Mouse (Mus musculus) right cerebral cortex, postnatal 14 days (tissue): ENCODE data around the gene Zgpat.

Source experiments
- DNase-seq: peaks from one replicate; pipeline ENCODE4 v3.0.0; 2022

Gene Zgpat

DNA sequence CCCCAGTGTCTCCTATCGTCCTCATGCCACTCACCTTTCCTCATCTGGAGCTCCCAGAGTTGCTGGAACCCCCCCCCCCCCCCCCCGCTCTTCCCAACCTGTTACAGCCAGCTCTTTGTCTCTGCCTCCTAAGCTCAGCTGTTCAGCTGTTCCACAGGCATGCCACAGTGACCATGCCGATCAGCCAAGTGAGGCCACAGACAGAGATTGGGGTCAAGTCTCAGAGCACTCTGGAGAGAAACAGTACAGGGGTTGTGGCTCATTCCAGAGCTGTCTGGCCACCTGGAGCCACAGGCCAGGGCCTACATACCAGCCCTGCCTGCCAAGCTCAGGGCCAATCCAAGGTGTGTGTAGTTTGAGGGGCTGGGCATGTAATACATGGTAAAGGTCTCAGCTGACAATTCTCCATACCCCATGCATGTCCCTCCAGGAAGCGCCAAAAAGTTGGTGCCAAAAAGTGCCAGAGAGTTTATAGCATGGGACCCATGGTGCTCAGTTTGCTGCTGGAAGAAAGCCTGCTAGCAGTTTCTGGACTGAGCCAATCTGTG, 22.0 kb downstream of the Zgpat start:
- no peak for DNase-seq

DNA sequence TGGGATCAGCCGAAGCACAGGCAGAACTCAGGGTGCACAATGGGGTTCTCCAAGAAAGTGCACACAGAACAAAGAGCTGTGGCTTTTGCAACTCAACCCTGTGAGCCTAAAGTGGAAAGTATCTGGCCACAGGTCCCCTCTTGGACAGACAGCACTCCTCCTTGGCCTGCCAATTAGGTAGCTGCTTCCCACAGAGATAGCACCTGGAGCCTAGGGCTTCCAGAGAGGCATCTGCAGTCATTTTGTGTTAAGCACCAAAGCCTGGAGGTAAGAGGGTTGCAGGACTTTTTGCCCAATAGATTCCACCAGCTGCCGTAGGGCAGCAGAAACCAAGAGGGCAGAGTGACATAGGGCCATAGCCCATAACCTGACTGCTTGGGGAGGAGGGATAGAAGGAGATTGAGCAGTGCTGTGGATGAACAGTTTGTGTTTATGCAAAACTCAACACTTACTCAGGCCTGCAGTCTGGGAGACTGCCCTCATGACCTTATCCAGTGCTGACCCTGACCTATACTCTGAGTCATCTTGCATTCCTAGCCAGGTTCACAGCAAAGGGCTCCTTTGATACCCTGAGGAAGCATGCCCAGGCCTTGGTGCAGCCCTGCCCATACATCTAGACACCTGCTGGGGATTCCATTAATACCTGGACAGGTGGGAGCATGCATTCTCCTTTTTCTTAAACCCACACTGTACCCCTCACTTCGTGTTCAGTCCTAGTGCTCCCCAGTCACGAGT, 25.6 kb downstream of the Zgpat start:
- DNase-seq = no peak

DNA sequence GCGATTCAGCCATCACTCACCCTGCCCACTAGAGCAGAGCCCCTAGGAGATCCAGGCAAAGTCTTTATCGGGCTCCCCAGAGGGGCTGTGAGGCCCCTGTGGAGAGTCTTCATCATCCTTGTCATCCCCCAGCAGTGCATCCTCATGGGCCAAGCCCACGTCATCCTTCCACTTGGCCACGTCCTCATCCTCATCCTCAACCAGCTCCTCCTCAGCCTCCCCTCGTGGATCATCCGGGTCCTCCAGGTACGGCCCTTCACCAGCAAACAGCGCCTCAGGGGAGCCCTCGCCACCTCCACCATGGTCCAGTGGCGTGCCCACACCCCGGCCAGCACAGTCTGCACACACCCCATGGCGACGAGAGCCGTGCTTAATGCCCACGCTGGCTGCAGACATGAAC, 26.3 kb downstream of the Zgpat start:
- no peak for DNase-seq

DNA sequence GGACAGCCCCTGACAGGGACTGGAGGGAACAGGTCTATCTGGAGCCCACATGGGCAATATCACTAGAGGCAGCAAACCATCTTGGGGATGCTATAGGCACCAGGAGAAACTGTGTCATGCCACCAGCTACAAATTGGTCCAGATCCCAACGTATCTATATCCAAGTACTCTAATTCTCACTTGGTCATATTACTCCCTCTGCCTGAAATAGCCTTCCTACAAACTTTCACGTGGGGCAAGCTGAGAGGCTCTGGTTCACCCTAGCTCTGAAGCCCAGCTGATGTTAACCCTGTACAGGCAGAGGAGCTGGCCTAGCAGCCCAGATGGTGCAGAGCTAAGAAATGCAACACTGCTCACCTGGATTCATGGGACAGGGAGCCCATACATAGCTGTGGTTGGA, 26.8 kb downstream of the Zgpat start:
- DNase-seq = no peak

DNA sequence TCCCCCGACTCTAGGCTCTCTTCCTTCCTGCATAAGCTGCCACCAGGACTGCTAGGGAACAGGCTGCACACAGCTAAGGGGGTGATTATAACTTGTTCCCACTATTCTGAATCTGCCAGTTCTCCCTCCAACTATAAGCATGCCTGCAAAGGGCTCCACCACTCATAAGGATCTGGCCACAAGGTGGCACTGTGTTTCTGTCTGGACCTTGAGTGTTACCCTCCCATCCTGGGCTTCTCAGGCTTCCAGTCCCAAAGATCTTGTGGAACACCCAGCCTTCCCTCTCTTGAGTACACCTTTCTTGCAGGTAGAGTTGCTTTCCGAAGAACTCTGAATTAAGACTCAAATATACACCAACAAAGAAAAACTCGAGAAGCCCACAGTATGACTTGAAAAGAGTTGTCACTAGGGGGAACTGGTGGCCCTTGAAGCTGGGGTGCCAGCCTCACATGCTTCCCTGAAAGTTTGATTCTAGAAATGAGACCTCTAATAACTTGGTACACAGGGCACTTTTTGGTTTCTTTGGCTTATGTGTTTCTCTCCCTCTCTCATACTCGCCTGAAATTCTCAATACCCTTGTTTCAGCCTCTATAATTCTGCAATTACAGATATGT, 28.0 kb downstream of the Zgpat start:
- DNase-seq = peak; percentile 91

DNA sequence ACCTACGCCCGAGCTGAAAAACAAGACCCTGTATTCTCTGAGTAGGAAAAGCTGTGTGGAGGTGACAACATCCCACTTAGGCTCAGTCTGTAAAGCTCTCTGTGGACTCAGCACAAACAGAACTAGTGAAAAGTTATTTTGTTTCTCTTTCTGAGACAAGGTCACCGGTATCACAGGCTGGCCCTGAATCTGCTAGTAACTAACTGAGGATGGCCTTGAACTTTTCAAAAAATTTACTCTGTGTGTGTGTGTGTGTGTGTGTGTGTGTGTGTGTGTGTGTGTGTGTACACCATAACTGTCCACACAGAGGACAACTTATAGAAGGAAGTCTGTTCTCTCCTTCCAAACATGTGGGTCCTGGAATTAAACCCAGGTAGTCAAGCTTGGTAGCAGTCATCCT, 29.4 kb downstream of the Zgpat start:
- DNase-seq = no peak

DNA sequence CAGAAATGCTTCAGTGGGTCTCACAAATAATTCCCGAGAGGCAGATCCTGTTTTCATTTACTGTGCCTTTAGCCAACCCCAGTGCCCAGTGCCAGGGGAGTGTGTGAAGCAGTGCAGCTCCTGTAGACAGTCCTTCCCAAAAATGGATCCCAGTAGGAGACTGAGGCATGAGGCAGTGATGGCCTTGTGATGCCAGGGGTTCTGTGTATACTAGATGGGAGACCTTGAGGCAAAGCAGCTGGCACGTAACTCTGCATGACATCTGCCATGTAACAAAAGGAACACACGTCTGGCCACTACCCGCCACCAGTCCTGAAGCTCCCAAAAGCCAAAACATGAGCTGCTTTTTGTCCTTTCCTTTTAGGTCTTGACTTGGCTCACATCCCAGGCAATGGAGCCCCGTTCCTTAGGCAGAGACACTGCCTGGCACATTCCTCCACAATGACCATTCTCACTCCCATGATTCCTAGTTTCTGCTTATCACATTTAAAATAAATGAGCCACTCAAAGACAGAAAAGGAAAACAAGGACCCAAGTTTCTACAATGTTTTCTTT, 32.6 kb downstream of the Zgpat start:
- no peak for DNase-seq

DNA sequence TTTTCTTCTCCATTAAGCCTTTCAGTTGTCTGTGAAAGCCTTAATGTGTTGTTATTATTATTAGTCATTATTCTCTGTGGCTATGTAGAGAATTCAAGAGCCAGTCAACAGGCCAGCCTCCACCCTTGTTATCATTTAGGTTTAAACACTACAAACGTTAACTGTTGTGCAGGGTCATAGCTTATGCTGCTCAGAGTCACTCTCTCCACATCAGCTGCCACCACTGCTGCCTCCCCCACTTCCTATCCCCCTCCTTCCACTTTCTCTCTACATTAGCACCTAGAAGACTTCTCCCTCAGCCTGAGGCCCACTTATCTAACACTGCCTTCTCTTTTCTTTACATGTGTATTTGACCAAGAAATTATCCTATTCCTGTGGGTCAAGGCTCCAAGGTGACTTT, 36.8 kb downstream of the Zgpat start:
- no peak for DNase-seq

DNA sequence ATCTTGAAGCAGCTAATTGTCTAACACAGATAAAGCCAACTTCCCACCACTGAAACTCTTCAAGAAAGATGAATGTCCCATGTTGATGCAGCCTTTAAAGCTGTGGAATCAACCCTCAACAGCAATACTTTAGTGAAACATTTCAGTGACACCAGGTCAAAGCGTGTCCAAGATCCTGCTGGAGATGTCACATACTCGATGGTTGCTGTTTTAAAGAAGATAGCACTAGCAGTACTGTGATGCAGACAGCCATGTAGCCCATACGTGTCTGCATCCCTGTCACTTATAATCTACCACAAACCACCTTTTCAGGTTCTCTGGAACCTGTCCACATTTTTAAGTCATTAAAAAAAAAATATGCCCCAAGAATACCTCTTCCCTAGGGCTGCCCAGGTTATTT, 39.0 kb downstream of the Zgpat start:
- no peak for DNase-seq

DNA sequence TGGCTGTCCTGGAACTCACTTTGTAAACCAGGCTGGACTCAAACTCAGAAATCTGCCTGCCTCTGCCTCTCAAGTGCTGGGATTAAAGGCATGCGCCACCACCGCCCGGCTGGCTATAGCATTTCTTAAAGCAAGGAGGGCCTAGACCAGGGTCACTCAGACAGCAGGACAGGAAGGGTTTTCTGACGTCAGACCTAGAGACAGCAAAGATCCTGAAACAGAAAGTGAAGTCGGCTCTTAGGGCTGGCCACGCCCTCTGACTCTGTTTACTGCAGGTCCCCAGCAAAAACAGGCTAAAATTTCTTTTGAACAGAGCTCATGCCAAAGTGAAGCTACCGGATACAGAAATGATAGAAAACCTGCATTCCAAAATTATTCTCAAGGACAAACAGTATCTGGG, 44.9 kb downstream of the Zgpat start:
- no peak for DNase-seq

DNA sequence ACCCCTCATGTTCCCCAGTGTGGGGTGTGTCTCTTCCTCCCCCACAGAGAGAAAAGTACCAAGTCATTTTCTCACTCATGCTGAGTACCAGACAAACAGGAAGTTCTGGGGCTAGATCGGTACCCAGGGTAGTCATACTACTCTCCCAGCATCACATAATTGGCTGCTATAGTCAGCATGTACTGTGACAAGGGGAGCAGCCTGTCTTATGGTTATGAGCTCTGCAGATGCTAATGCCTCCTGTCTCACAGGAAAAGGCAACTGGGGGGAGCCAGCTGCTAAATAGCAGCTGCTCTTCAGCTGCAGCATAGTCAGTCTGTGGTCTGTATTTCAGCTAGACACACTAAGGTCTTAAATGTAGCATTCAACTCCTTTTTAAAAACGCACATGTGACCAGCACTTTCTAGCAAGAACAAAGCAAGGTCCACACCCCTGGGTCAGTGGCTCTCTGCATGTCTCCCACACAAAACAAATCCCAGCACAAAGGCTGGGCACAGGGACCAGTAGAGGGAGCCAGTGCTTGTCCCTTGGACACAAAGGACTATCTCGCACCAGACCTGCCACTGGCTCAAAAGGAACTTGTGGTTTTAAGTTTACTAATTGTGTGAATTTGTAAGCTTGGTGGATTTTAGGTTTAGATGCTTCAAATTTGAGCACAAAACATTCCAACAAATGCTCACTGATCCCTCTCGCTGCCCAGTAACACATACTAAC, 46.2 kb downstream of the Zgpat start:
- DNase-seq = peak; percentile 67

DNA sequence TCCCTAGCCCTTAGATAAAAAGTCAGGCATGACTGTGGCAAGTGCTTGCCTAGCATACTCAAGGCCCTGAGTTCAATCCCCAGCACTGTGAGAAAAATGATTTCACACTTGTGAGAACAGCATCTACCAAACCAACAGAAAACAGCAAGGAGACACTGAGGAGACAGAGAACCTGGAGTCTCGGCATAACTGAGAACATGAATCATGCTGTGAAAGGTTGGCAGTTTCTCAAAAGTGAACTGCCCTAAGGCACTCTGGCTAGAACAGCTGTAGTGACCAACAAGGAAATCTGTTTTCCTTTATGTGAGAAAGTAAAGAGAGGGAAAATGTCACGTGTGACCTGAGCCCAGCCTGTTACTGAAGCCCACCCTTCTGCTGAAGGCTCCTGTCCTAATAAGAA, 48.4 kb downstream of the Zgpat start:
- no peak for DNase-seq

DNA sequence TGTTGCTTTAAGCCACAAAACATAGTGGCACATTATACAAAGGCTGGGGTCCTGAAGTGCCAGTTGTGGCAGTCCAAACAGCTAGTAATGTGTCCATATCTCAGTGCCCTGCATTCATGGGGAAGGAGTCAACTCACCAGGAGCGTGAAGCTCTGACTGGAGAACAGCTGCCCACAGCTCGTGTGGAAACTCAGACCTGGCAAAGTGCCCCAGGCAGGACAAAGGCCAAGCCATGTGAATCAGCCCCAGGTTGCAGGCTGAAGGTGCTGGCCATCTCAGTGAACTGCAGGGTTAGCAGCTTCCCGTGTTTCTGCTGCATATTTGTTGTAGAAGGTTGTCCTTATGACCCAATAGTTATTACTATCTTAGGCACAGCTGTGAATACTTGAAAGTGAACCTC, 51.2 kb downstream of the Zgpat start:
- DNase-seq = no peak

DNA sequence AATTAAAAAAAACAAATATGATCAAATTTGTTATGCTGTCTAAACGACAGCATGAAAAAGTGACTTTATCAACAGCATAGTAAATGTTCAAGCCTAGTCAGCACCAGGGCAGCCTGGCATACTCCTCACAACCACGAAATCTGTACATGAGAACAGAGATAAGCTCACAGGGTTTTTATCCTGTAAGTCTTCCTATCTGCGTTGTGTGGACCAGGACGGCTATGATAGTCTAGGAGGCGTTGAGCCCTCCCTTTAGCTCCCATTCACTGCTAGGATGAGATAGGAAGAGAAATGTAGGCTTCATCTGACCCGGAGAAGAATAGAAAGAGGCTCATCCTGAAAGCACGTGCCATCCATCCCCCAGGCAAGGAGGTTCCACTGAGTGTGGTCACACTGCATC, 54.6 kb downstream of the Zgpat start:
- DNase-seq = no peak

DNA sequence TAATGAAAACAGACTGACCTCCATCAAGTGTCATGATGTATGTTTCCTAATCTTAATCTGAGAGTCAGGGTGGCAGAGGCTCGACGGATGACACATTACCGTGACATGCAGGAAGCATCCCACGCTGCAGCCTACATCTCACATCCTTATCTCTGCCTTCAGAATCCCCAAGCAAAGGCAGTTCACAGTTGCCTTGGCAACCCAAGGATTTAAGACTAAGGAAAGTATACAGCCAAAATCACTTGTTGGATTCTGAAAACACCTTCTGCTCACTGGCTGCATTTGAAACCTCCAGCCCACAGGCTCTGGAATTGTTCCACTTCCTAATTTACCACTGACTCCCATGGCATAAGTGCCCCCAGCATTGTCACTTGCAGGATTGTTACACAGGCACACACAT, 55.7 kb downstream of the Zgpat start:
- DNase-seq = peak; percentile 23

DNA sequence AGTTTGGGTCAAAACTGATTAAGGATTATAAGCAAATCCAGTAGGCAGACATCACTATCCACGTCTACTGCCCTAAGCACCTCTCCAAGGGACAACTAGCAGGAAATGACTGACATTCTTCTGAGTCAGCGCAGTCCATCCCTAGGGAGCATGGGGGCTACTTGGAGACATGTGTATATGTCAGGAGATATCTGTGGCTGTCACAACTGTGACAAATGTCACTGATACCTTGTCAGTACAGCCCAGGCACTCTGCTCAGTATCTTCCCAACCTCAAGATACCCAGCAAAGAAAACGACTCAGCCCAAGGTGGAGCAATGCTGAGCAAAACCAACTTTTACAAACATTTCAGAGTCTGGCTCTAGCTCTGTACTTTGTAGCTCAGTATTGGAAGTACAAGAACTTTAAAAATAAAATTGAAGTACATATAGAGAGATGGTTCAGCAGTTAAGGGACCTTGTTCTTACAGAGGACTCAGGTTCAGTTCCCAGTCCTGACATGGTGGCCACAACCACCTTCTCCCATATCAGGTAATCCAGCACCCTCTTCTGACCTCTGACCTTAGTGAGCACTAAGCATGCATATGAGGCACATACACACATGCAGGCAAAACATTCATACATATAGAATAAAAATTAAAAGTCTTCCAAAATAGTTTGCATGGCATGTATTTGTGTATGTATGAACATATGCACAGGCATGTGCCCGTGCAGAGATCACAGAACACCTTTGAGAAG, 56.3 kb downstream of the Zgpat start:
- no peak for DNase-seq

DNA sequence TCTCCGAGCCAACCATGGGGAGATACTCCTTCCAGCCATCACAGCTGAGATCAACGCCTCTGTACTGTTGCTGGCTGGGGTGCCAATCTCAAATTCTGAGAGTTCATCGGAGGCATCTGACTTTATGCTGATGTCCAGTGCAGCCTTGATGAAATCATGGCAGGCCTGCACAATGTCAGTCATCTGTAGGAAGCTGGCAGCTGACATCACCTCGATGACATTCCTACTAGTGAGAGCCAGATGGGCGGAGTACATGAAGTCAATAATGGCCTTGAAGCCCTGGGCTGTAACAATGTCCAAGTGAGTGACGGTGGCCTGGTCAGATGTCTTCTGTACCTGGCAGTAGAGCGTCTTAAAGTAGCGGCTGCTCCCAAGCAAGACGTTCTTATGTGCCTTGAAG, 59.1 kb downstream of the Zgpat start:
- no peak for DNase-seq
